Mouse (Mus musculus) CH12.LX (cell line): ENCODE measurements around the gene Dnah7a. TPM values are rescaled to one million over a fixed set of nuclear protein-coding genes. Genes with fewer than 3 reads are reported as not detected.
"Not testable (repeated sequence)": the region's sequence is repeated elsewhere in the genome, so short reads cannot be mapped to it uniquely, and the experiment has no call there.

Experiments used
- DNase-seq: peaks from one replicate; pipeline ENCODE4 v3.0.0-alpha.2; 2013; ENCODE audit errors: extremely low read depth
- H3K27ac ChIP-seq: 2 replicates; pipeline ENCODE4 v1.5.1; 2012; ENCODE audit warnings: low read depth, mild to moderate bottlenecking, control low read depth, moderate library complexity; ENCODE audit not compliant: insufficient read depth
- H3K27me3 ChIP-seq: replicated peaks from 2 replicates; pipeline ENCODE3; 2012; ENCODE audit warnings: inconsistent platforms
- H3K36me3 ChIP-seq, 2 experiments: replicated peaks in 1 of 2; 2 replicates each; pipeline versions ENCODE3 to v1.6.1; 2012; ENCODE audit warnings: inconsistent platforms in 1 of 2, low read length in 1 of 2, mild to moderate bottlenecking in 1 of 2, mixed read lengths in 1 of 2, moderate library complexity in 1 of 2; ENCODE audit not compliant: control insufficient read depth in 1 of 2, insufficient read depth in 1 of 2
- H3K4me1 ChIP-seq, 2 experiments: 2 replicates each; pipeline ENCODE4 v1.6.1; 2012; ENCODE audit warnings: inconsistent platforms in 1 of 2, moderate library complexity in 1 of 2; ENCODE audit not compliant: insufficient read depth in 2 of 2, control insufficient read depth in 1 of 2
- H3K4me2 ChIP-seq: 2 replicates; pipeline ENCODE4 v1.6.1; 2012; ENCODE audit warnings: low read depth, mild to moderate bottlenecking, control low read depth; ENCODE audit not compliant: poor library complexity, insufficient read depth, severe bottlenecking
- H3K4me3 ChIP-seq, 3 experiments: fragments of 150-350 bp in 1 of 3; sonication (generic) in 1 of 3; replicated peaks in 1 of 3; 2 replicates each; pipeline versions ENCODE3 to v1.5.1; 2011 to 2012; ENCODE audit warnings: low read depth in 2 of 3, low read length in 2 of 3, mild to moderate bottlenecking in 2 of 3, moderate library complexity in 2 of 3, control low read depth in 1 of 3, improper control_type of control experiment in 1 of 3, inconsistent platforms in 1 of 3, mixed read lengths in 1 of 3; ENCODE audit not compliant: poor library complexity in 1 of 3
- H3K79me2 ChIP-seq: replicated peaks from 2 replicates; pipeline ENCODE4 v1.6.1; 2012; ENCODE audit warnings: mild to moderate bottlenecking, moderate library complexity; ENCODE audit not compliant: control insufficient read depth, poor library complexity, insufficient read depth, severe bottlenecking; ENCODE audit errors: extremely low read depth
- H3K9ac ChIP-seq: 2 replicates; pipeline ENCODE4 v1.6.1; 2012; ENCODE audit warnings: low read depth, mild to moderate bottlenecking, control low read depth, moderate library complexity; ENCODE audit not compliant: insufficient read depth
- H3K9me3 ChIP-seq: replicated peaks from 2 replicates; pipeline ENCODE3; 2012; ENCODE audit warnings: low read length, inconsistent platforms, mixed read lengths
- CHD1 ChIP-seq: IDR thresholded peaks from 2 replicates; pipeline ENCODE4 v1.6.1; 2012; ENCODE audit warnings: low read depth, low read length, improper control_type of control experiment, inconsistent platforms
- CHD2 ChIP-seq: IDR thresholded peaks from 2 replicates; pipeline ENCODE4 v1.6.1; 2011; ENCODE audit warnings: low read length, improper control_type of control experiment
- CTCF ChIP-seq, 2 experiments: IDR thresholded peaks in 1 of 2; conservative IDR thresholded peaks in 1 of 2; 2 replicates each; pipeline ENCODE4 v1.5.1; 2011 to 2012; ENCODE audit warnings: low read depth in 2 of 2, low read length in 2 of 2, improper control_type of control experiment in 1 of 2, inconsistent platforms in 1 of 2, mild to moderate bottlenecking in 1 of 2, moderate library complexity in 1 of 2
- GABPA ChIP-seq: IDR thresholded peaks from 2 replicates; pipeline ENCODE4 v1.6.1; 2012; ENCODE audit warnings: low read depth, low read length, improper control_type of control experiment, inconsistent platforms; ENCODE audit not compliant: insufficient replicate concordance
- HCFC1 ChIP-seq: IDR thresholded peaks from 2 replicates; pipeline ENCODE4 v1.6.1; 2012; ENCODE audit warnings: low read depth, mild to moderate bottlenecking, inconsistent platforms, low read length, improper control_type of control experiment
- IRF4 ChIP-seq: IDR thresholded peaks from 2 replicates; pipeline ENCODE4 v1.6.1; 2014; ENCODE audit warnings: low read depth, mild to moderate bottlenecking, inconsistent platforms, low read length, improper control_type of control experiment
- KAT2A ChIP-seq: IDR thresholded peaks from 2 replicates; pipeline ENCODE4 v1.6.1; 2012; ENCODE audit warnings: low read length, improper control_type of control experiment, inconsistent platforms; ENCODE audit not compliant: insufficient replicate concordance
- MAZ ChIP-seq: IDR thresholded peaks from 2 replicates; pipeline ENCODE4 v1.6.1; 2012; ENCODE audit warnings: low read depth, mild to moderate bottlenecking, inconsistent platforms, low read length, improper control_type of control experiment, moderate library complexity
- MXI1 ChIP-seq: IDR thresholded peaks from 2 replicates; pipeline ENCODE4 v1.6.1; 2011; ENCODE audit warnings: mild to moderate bottlenecking, low read depth, low read length, improper control_type of control experiment
- POLR2AphosphoS2 ChIP-seq: IDR thresholded peaks from 2 replicates; pipeline ENCODE4 v1.6.1; 2011; ENCODE audit warnings: low read depth, low read length, improper control_type of control experiment
- RAD21 ChIP-seq: IDR thresholded peaks from 2 replicates; pipeline ENCODE4 v1.6.1; 2011; ENCODE audit warnings: low read depth, mild to moderate bottlenecking, low read length, improper control_type of control experiment, moderate library complexity
- RCOR1 ChIP-seq: conservative IDR thresholded peaks from 2 replicates; pipeline ENCODE4 v1.6.1; 2012; ENCODE audit warnings: low read depth, mild to moderate bottlenecking, inconsistent platforms, low read length, improper control_type of control experiment
- SIN3A ChIP-seq: IDR thresholded peaks from 2 replicates; pipeline ENCODE4 v1.6.1; 2012; ENCODE audit warnings: low read length, improper control_type of control experiment, inconsistent platforms
- SMC3 ChIP-seq: IDR thresholded peaks from 2 replicates; pipeline ENCODE4 v1.6.1; 2011; ENCODE audit warnings: low read depth, low read length, improper control_type of control experiment
- TBP ChIP-seq: conservative IDR thresholded peaks from 2 replicates; pipeline ENCODE4 v1.6.1; 2011; ENCODE audit warnings: low read depth, low read length, improper control_type of control experiment
- UBTF ChIP-seq: IDR thresholded peaks from 2 replicates; pipeline ENCODE4 v1.6.1; 2012; ENCODE audit warnings: low read depth, mild to moderate bottlenecking, inconsistent platforms, low read length, improper control_type of control experiment, moderate library complexity
- ZC3H11A ChIP-seq: IDR thresholded peaks from 2 replicates; pipeline ENCODE4 v1.6.1; 2012; ENCODE audit warnings: low read depth, mild to moderate bottlenecking, inconsistent platforms, low read length, improper control_type of control experiment
- ZKSCAN1 ChIP-seq: IDR thresholded peaks from 2 replicates; pipeline ENCODE4 v1.6.1; 2012; ENCODE audit warnings: low read depth, inconsistent platforms, low read length, improper control_type of control experiment, borderline replicate concordance
- ZMIZ1 ChIP-seq: IDR thresholded peaks from 2 replicates; pipeline ENCODE4 v1.6.1; 2012; ENCODE audit warnings: low read depth, mild to moderate bottlenecking, inconsistent platforms, low read length, improper control_type of control experiment
- ZNF384 ChIP-seq: IDR thresholded peaks from 2 replicates; pipeline ENCODE4 v1.6.1; 2012; ENCODE audit warnings: low read depth, low read length, improper control_type of control experiment, inconsistent platforms
- dilution Hi-C: fragments of 300-500 bp; cut with MboI; formaldehyde crosslinking; loops from 2 replicates; pipeline ENCODE4 v1.14.3; 2020; ENCODE audit warnings: low sequenced_read_pairs; ENCODE audit not compliant: extremely low pct_unique_long_range_greater_than_20kb, extremely low pct_ligation_motif_present
- in situ Hi-C: fragments of 300-500 bp; cut with MboI; formaldehyde crosslinking; loops from 3 replicates; pipeline ENCODE4 v1.14.3; 2019; ENCODE audit warnings: low sequenced_read_pairs, low pct_ligation_motif_present, low pct_unique_long_range_greater_than_20kb, mixed read lengths
- polyA plus RNA-seq: library from polyadenylated mRNA; unstranded; fragments of >175 nt; gene quantifications from 2 replicates; pipeline ENCODE4 v1.2.1, GENCODE M21; 2012; ENCODE audit warnings: low read depth; ENCODE audit not compliant: insufficient read length
- total RNA-seq, 2 experiments: library from RNA; depleted of rRNA; stranded (reverse); fragments of 300-350 nt in 1 of 2; fragments of >200 nt in 1 of 2; gene quantifications; 2 replicates each; pipeline ENCODE4 v1.2.3; 2012 to 2014

The Dnah7a gene
- total and polyA plus RNA-seq, 3 experiments: 0.04 TPM; not detected in 2

GRCm38 (mm10) chr1:53393936-53394760 lies 312.4 kb downstream of the Dnah7a start:
- H3K9ac ChIP-seq, H3K79me2 ChIP-seq, H3K4me1 ChIP-seq, dilution Hi-C loops, H3K36me3 ChIP-seq, H3K27ac ChIP-seq, H3K4me2 ChIP-seq, H3K4me3 ChIP-seq, DNase-seq, in situ Hi-C loops, H3K9me3 ChIP-seq, H3K27me3 ChIP-seq: not testable (repeated sequence)

- Histone ChIP-seq H3K4me3 (no peak overlapping the region), H3K27ac (no peak overlapping the region), H3K4me1 (no peaks in the 10 kb centered on the region), H3K9me3 (no peaks in the 10 kb centered on the region), H3K4me2 (no peak overlapping the region), H3K9ac (no peak overlapping the region), H3K27me3 (no peaks in the 10 kb centered on the region), H3K79me2 (no peaks in the 10 kb centered on the region), H3K36me3 (no peaks in the 10 kb centered on the region)
- in situ Hi-C loops (no loop called here), dilution Hi-C loops (no loop called here)
- DNase-seq: no peak
- TF ChIP-seq CHD1 (no peak), HCFC1 (no peak), CTCF (conservative IDR thresholded peaks at IDR 0.05 in 1 of 2, IDR thresholded peaks at IDR 0.05 in 1 of 2; ENCODE audit: low read depth in 2 of 2, low read length in 2 of 2) (no peak), ZNF384 (no peak), RAD21 (no peak), RCOR1 (no peak), ZKSCAN1 (no peak), POLR2AphosphoS2 (no peak), SMC3 (no peak), SIN3A (no peak), KAT2A (no peak), MAZ (no peak), CHD2 (no peak), GABPA (no peak), TBP (no peak), UBTF (no peak), ZC3H11A (no peak), ZMIZ1 (no peak), MXI1 (no peak), IRF4 (no peak)
Measured at GRCm38 (mm10) chr1:53388762-53389161, 317.8 kb downstream of the Dnah7a start.
